Mouse (Mus musculus) adrenal gland, adult (tissue): ENCODE data around the gene Mroh9.
A peak's percentile ranks its signal among the peaks of the same experiment; 100 is the strongest.

Experiments
- DNase-seq, 2 experiments: peaks; one replicate each; pipeline ENCODE4 v3.0.0; 2022 to 2023; ENCODE audit warnings: low spot score in 1 of 2; ENCODE audit not compliant: inconsistent age in 2 of 2

Mroh9 gene

DNA sequence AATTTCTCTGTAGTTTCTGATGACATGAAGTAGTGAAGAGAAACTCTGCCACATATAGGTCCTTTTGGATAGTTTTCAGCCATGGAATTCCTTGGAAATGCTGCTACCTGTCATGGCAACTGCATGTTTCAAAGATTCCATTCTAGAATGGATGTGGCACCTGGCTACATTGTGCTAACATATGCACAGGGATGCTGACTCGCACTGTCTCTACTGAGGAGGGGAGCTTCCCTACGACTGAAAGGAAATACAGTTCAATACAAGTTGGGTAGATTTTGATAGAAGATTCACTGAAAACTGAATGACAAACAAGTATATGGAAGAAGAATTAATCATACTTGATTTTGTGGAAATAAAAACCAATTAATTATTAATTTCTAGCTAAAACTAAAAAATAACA, at the start of gene Mroh9:
Gene Mroh9, minus strand, starts transcription at position 101 of the 400 bp plus-strand sequence.
- no peak for DNase-seq

GRCm38 (mm10) chr1:163129976-163130375, 44.5 kb upstream of the Mroh9 start:
- DNase-seq: no peak

- no peak for DNase-seq
Measured at GRCm38 (mm10) chr1:163129129-163129900, 43.8 kb upstream of the Mroh9 start.

DNA sequence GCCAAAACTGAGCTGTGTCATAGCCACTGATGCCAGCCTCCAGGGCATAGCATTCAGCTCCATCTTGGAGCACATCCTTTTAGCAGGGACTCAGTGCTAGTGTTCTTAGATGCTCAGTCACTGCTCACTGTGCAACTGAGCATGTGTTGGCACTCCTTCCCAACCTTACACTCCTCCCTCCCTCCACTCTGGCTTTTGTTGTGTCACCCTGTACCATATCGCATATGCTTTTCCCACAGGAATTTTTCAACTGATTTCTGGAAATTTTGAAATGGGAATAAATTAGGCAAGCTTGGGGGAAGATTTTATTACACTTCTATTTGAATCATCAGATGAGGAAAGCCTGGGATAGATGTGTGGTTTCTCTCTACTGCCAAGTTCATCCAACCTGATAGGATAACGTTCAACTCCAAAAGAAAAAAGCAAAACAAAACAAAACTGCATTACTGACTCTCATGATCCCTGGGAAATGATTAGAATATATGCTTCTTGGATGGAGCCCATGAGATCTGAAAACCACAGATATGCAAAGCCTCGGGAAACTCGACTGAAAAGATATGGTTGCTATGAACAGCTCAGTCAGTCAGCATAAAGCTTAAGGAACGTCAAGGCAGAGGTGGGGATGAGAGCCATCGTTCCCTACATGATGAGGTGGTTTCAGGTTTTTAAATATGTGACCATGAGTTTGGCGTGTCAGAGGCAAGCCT, 40.9 kb upstream of the Mroh9 start:
- DNase-seq: no peak

DNA sequence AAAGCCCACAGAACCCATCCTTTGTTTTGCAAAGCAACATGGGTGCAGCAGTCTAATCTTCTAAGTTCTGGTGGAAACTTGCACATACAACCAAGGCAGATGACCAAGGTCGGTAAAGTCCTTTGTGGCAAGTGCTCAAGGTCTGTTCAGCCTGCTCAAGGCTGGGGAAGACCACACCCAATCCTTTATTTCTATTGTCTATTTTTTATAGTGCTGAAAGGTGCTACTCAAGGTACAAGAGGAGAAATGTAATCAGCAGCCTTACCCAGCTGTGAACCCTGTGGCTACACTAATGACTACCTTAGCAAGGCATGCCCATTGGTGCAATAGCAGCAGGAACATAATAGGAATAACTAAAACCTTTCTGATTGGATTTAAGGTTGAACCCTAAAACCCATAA, 36.9 kb upstream of the Mroh9 start:
- no peak for DNase-seq

- no peak for DNase-seq
Measured at GRCm38 (mm10) chr1:163113461-163114174, 28.1 kb upstream of the Mroh9 start.

DNA sequence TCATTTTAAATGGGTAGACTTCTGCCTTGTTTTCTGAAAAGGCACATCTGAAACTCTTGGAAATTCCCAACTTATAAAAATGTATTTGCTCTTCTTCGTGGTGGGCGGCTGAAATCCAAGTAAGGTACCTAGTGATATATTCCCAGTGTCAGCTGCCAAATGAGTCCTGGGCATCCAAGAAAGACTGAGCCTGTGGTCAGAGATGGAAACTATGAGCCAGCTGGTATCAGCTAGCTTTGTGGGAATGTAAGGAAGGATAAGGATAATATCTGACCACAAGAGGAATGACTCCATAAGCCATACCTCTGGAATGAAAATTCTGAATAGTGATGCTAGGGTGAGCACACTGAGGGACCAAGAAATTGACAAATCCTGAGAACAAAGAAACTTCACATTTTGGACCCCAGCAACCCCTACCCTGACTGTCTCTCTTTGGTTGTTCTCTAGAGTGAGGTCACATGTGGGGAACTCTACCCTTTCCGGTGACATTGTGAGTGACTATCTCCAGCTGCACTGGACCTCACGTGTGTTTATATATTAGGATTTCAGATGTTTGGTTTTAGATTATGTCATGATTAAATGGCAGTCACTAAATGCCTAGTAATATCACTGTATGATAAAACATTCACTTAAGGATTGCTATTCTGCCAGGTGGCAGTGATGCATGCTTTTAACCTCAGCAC, 27.2 kb upstream of the Mroh9 start:
- DNase-seq: no peak

DNA sequence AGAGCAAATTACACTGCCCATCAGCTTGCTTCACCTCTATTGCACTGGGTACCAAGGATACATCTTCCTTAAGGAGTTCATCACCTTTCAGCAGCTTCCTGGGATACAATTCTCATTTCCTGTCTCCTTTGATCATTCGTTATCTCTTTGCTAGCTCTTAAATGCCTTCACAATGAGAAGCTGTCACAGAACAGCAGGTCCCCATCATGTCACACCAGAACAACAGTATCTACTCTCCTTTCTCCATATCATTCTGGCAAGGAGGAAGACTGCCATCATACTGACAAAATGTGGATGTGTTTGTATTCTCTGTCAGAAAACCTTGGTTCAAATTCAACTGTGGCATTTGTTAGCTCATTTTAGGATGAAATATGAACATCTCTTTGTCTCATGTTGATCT, 19.5 kb upstream of the Mroh9 start:
- no peak for DNase-seq

DNA sequence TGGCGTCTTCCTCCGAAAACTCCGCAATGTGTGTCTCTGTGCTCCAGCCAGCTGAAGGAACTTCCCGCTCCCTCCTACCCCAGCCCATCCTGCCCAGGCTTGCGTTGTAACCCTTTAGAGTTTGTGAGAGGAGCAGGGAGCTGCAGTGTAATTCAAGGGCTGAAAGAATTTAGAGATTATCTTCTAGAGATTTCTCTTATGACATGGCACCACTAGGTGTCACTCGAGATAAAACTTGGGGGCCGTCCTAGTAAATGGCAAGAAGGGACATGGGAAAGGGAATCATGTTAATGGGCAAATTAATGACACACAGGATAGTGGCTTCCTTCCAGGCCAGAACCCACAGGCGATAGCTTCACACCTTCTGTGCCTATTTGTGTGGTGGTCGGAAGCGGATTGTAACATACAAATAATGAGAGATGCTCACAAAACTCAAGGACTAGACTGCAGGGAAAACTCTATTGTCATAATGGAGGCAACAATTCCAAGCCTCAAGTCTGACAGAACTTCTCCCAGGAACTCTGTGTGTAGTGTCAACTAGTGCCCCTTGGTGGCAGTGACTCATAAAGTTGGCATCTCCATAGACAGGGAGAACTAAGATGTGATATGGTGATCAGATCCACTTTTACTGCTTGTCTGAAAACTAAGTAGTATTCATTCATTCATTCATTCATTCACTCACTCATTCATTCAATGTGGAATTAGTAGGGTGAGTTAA, 6.1 kb upstream of the Mroh9 start:
- DNase-seq: peak; percentile 4 to 70

DNA sequence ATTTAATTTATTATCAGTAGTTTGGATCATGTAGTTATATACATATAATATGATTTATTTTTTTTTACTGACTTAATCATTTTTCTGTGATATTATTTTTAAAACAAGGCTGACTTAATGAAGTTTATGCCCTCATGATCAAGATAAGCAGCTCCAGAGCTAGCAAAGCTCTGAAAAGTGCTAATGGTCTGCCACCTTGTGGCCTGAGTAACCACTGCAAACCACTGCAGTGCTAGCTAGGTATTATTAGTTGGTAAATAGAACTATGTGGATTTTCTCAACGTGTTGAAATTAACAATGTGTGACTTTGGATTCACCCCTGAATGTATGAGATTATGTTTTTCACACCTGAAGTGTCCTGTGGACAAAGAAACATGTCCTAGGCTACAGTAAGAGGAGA, 15.0 kb downstream of the Mroh9 start:
- peak; percentile 15 to 73 for DNase-seq

- DNase-seq: peak in 1 of 2 experiments; percentile 17
Measured at GRCm38 (mm10) chr1:163060381-163060780, 25.1 kb downstream of the Mroh9 start.

- DNase-seq: peak; percentile 13 to 54
Measured at GRCm38 (mm10) chr1:163057363-163057762, 28.1 kb downstream of the Mroh9 start.

GRCm38 (mm10) chr1:163055629-163056028, 29.8 kb downstream of the Mroh9 start:
- no peak for DNase-seq

GRCm38 (mm10) chr1:163023075-163023474, 62.4 kb downstream of the Mroh9 start:
- DNase-seq: no peak

DNA sequence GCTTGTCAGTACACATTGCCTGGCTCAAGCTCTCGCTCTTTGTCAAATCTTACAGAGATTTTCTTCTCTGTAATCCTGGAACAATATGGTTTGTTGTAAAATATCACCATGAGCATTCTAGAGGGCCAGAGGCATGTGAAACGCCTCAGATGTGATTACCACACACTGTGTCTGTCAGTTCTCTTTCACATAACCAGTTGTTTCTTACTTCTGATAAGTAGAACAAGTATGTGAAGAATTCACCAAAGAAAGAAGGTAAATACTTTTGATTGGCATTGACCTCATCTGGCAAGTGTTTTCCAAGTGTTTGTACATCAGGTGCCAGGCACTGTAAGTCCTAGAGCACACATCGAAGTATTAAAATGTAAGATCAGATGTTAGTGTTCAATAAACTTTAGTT, 76.2 kb downstream of the Mroh9 start:
- DNase-seq: no peak

DNA sequence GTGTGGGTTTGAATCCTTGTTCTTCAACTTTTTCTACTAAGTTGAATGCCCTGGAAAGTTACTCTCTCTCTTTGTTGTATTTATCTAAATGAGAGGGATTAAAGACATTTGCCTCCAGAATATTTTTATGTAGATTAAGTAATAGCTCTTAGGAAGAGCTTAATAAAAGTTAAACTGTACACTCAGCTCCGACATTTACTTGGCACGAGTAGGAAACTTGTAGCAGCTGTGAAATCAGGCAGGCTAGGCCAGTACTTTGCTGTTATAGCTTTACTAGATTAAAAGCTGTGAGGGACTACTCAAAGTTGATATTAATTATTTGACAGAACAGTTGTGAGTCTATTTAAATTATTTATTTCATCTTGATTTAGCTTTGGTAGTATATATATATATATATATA, 82.0 kb downstream of the Mroh9 start:
- no peak for DNase-seq

DNA sequence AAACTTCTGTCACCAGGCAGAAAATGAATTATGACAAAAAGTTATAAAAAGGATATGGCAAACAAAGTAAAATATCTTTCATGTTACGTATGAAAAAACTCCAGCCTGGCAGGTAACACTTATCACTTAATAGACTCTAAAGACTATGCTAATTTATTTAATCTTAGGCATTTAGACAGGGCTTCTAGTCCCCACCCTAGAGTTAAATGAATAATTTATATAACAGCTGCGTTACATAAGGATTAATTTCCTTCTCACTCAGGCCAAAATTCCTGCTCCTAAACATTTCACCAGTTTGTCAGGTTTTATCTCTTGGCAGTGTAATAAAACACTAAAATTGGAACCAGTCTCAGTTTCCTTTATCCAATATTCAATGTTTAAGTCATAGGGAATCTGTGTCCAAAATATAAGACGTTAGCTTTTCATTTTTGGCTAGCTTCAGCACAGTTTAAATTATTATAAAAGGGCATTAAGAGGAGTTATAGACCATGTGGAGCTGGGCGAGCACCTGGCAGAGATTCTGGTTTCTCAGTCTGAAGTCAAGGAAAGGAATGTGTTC, 84.1 kb downstream of the Mroh9 start:
- DNase-seq: peak in 1 of 2 experiments; percentile 9

DNA sequence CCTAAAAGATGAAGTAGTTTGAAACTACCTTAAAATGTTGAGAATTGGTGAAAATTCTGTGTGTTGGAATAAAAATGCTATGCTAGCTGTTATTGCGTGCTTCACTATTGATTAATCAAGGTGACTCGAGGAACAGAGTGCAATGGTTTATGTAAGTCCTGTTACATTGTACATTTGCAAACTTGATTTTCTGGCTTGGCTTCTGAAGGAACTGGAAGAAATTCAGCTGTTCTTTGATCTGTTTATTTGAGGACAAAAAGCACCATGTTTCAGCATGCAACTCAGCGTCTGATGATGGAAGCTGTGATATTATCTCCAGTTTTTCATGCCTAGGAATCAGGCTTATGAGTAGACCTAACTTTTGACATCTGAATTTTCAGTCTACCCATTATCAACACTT, 97.9 kb downstream of the Mroh9 start:
- DNase-seq: no peak

DNA sequence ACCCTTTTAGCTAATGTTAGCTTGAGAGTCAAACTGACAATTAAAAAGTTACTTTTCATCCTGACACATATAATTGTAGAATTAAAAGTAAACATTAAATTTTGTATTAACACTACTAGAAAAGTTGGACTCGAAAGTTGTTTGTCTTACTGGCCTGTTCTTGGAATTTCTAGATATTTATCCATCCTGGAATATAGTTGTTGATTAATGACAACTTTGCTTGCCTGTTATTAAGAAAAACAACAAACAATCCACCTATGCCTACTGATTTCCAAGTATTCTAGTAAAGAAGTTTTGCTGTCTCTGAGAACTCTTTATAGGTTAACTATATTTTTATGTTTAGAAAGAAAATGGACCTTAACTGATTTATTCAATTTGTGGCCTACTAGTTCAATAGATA, 98.7 kb downstream of the Mroh9 start:
- no peak for DNase-seq

DNA sequence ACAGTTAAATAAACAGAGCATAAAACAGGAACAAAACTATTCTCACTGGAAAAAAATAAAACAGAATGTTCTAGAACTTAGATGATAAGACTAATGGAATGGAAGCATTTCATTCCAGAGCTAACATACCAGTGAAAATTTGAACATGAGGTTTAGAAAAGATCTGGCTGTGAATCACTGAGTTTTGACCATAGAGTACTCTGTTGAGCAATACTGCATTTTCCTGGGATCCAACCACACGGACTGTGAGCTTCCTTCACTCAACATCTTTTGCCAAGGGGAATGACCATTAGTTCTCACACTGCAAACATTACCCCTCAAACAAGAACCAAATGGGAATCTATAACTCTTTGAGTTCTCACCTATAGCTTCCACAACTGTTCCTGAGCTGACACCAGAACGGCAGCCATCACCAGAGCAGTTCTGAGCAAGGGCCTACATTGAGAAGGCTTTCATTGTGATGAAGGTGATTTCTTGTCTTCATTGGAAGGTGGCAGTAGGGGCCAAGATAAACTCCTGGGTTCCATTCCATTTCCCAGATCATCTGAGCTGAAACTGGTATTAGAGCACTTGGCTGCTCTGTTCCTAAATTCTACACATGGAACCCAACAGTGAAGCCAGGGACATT, 99.2 kb downstream of the Mroh9 start:
- no peak for DNase-seq
